Mouse (Mus musculus) embryonic fibroblast, embryonic 13.5 days (primary cell): ENCODE data around the gene Rhox9. TPM values are rescaled to one million over a fixed set of nuclear protein-coding genes. Genes with fewer than 3 reads are reported as not detected.
"Not testable (repeated sequence)": the region's sequence is repeated elsewhere in the genome, so short reads cannot be mapped to it uniquely, and the experiment has no call there.

Experiments
- H3K27ac ChIP-seq: 2 replicates; pipeline ENCODE4 v1.5.1; 2012; ENCODE audit warnings: low read length, control low read depth, inconsistent platforms; ENCODE audit not compliant: insufficient read depth
- H3K4me1 ChIP-seq: 2 replicates; pipeline ENCODE4 v1.6.1; 2011; ENCODE audit warnings: low read length; ENCODE audit not compliant: control insufficient read depth, insufficient read depth
- H3K4me3 ChIP-seq: 2 replicates; pipeline ENCODE4 v1.5.1; 2011; ENCODE audit warnings: mild to moderate bottlenecking, control low read depth, low read length; ENCODE audit not compliant: insufficient read depth
- CTCF ChIP-seq: IDR thresholded peaks from 2 replicates; pipeline ENCODE4 v1.5.1; 2011; ENCODE audit warnings: mild to moderate bottlenecking, control low read depth, low read length, moderate library complexity, borderline replicate concordance; ENCODE audit not compliant: insufficient read depth
- POLR2A ChIP-seq: IDR thresholded peaks from 2 replicates; pipeline ENCODE4 v1.6.1; 2011; ENCODE audit warnings: low read depth, mild to moderate bottlenecking, control low read depth, low read length, moderate library complexity
- polyA plus RNA-seq: library from polyadenylated mRNA; stranded (reverse); fragments of >200 nt; gene quantifications from 2 replicates; pipeline ENCODE4 v1.2.4, GENCODE M21; 2011; ENCODE audit warnings: low read depth; ENCODE audit not compliant: missing spikeins, insufficient read length

Rhox9 gene
- polyA plus RNA-seq: not detected in 2 replicates

GRCm38 (mm10) chrX:37901670-37902069 is at the start of gene Rhox9:
Gene Rhox9, minus strand, starts transcription at chrX:37901770.
- not testable (repeated sequence) for H3K27ac ChIP-seq, H3K4me3 ChIP-seq, H3K4me1 ChIP-seq

- Histone ChIP-seq H3K27ac (no peak overlapping the region), H3K4me3 (no peak overlapping the region), H3K4me1 (no peaks in the 10 kb centered on the region)
- TF ChIP-seq POLR2A: no peak
- no peak for TF ChIP-seq CTCF
These were observed 14.7 kb upstream of the Rhox9 start for GRCm38 (mm10) chrX:37916311-37916710.

GRCm38 (mm10) chrX:37908581-37908980 is 7.0 kb upstream of the Rhox9 start:
- Histone ChIP-seq H3K4me1 (no peaks in the 10 kb centered on the region), H3K27ac (no peak overlapping the region), H3K4me3 (no peak overlapping the region)
- TF ChIP-seq CTCF: no peak
- TF ChIP-seq POLR2A: no peak

- no peak for TF ChIP-seq CTCF
- no peak for TF ChIP-seq POLR2A
- H3K4me3 ChIP-seq: no peak overlapping the region
- H3K4me1 ChIP-seq: no peaks in the 10 kb centered on the region
- no peak overlapping the region for H3K27ac ChIP-seq
These were observed 2.2 kb upstream of the Rhox9 start for GRCm38 (mm10) chrX:37903727-37904126.

GRCm38 (mm10) chrX:37897132-37897531 is 4.4 kb downstream of the Rhox9 start, which contains the start of gene Rhox7b:
Gene Rhox7b, minus strand, starts transcription at chrX:37897232.
- not testable (repeated sequence) for H3K4me3 ChIP-seq, H3K4me1 ChIP-seq, H3K27ac ChIP-seq

GRCm38 (mm10) chrX:37878844-37879243 is 22.7 kb downstream of the Rhox9 start, which contains the start of gene Rhox8:
Gene Rhox8, minus strand, starts transcription at chrX:37878944.
- Histone ChIP-seq H3K4me3 (no peak within 1 kb of the TSS), H3K27ac (no peak within 1 kb of the TSS), H3K4me1 (no peaks in the 10 kb centered on the region)
- TF ChIP-seq CTCF (no peak), POLR2A (no peak)

GRCm38 (mm10) chrX:37871641-37872040 is 29.9 kb downstream of the Rhox9 start:
- TF ChIP-seq POLR2A (no peak), CTCF (no peak)
- H3K27ac ChIP-seq: no peak overlapping the region
- H3K4me1 ChIP-seq: no peaks in the 10 kb centered on the region
- H3K4me3 ChIP-seq: no peak overlapping the region

Other genes starting within 250 kb of the Rhox9 start
- not detected in 2 replicates for gene Rhox3h, start 233.0 kb downstream of the Rhox9 start, polyA plus RNA-seq
- gene Rhox2h, start 228.5 kb downstream of the Rhox9 start, polyA plus RNA-seq: not detected in 2 replicates
- gene Rhox5, start 96.9 kb downstream of the Rhox9 start, polyA plus RNA-seq: not detected in 2 replicates
- gene Rhox6, start 74.9 kb downstream of the Rhox9 start, polyA plus RNA-seq: not detected in 2 replicates
- gene Rhox7a, start 70.1 kb downstream of the Rhox9 start, polyA plus RNA-seq: not detected in 2 replicates
- not detected in 2 replicates for gene Rhox8, start 22.8 kb downstream of the Rhox9 start, polyA plus RNA-seq
- not detected in 2 replicates for gene Rhox7b, start 4.5 kb downstream of the Rhox9 start, polyA plus RNA-seq
- not detected in 2 replicates for gene Btg1-ps1, start 117.0 kb upstream of the Rhox9 start, polyA plus RNA-seq
- gene Btg1-ps2, start 141.3 kb upstream of the Rhox9 start, polyA plus RNA-seq: not detected in 2 replicates
- not detected in 2 replicates for gene Rhox10, start 164.7 kb upstream of the Rhox9 start, polyA plus RNA-seq
- gene Rhox11, start 183.4 kb upstream of the Rhox9 start, polyA plus RNA-seq: not detected in 2 replicates
- gene Rhox12, start 209.1 kb upstream of the Rhox9 start, polyA plus RNA-seq: not detected in 2 replicates
- gene Rhox13, start 219.4 kb upstream of the Rhox9 start, polyA plus RNA-seq: not detected in 2 replicates